ENCODE assay signal across 29 mouse cellular contexts in genomic region chr7:131656017-131656416, GRCm38 (mm10).
DNase-seq lines count a peak whose midpoint lies in the region; ATAC-seq lines count a peak whose summit lies in the region.
"Had no signal": no experiment of that assay in that cellular context is flagged by ENCODE, and none has a peak within 500 bp of the region (broad histone marks: within the 10 kb centered on the region; RNA-seq: fewer than 3 reads in every experiment).

No protein-coding gene starts in this region.

- H3K9me3 ChIP-seq in neural tube, embryonic 12.5 days, result no peaks in the 10 kb centered on the region
- no peaks in the 10 kb centered on the region for H3K9me3 ChIP-seq in neural tube, embryonic 15.5 days (replicated peaks)
- H3K9me3 ChIP-seq: heart, embryonic 12.5 days; heart, embryonic 15.5 days; hindbrain, embryonic 10.5 days; hindbrain, embryonic 13.5 days; intestine, embryonic 15.5 days had no signal

- 0 out of 2 replicates have a peak overlapping the region, but pooled peaks have one; percentile 9 for H3K4me2 ChIP-seq in neural tube, embryonic 12.5 days (replicated peaks)
- no peak overlapping the region for H3K4me2 ChIP-seq in neural tube, embryonic 15.5 days
- H3K4me2 ChIP-seq: heart, embryonic 12.5 days; heart, embryonic 15.5 days; hindbrain, embryonic 13.5 days; intestine, embryonic 15.5 days had no signal

- H3K27ac ChIP-seq in neural tube, embryonic 12.5 days, result no peak overlapping the region
- no peak overlapping the region for H3K27ac ChIP-seq in neural tube, embryonic 15.5 days (replicated peaks)
- H3K27ac ChIP-seq: heart, embryonic 15.5 days; hindbrain, embryonic 10.5 days; hindbrain, embryonic 13.5 days; intestine, embryonic 15.5 days had no signal

- H3K27me3 ChIP-seq in neural tube, embryonic 12.5 days (replicated peaks), result no peaks in the 10 kb centered on the region; the same call in 1 of the 2 replicates
- no peaks in the 10 kb centered on the region for H3K27me3 ChIP-seq in neural tube, embryonic 15.5 days (replicated peaks)
- H3K27me3 ChIP-seq: heart, embryonic 15.5 days; intestine, embryonic 15.5 days had no signal

- DNase-seq in MN1 (ENCODE audit: low spot score) (peak; percentile 39), ZHBTc4 (ENCODE audit: low read depth, low spot score) (peak; percentile 85)
- peak; percentile 18 for DNase-seq in fibroblast of lung, adult 2 months (ENCODE audit: low read depth)
- no peak for DNase-seq in Muller cell, postnatal 12 days (ENCODE audit: inconsistent ontology term)
- no peak for DNase-seq in urinary bladder, postnatal 36 days (ENCODE audit: low spot score in 2 of 2)
- no peak for DNase-seq in right cerebral cortex, postnatal 14 days
- DNase-seq: adrenal gland, postnatal 10 days; adrenal gland, postnatal 36 days; B cell, adult 2 months; cerebellum, adult 11-12 months; cerebellum, adult 8-10 months; cerebellum, postnatal 10 days; forebrain, postnatal 0 days; gastrocnemius, postnatal 25 days; heart, adult 18-20 months; heart, postnatal 10 days; heart, postnatal 36 days; kidney, adult 11 months had no signal

- no peaks in the 10 kb centered on the region for H3K36me3 ChIP-seq in neural tube, embryonic 12.5 days
- H3K36me3 ChIP-seq in neural tube, embryonic 15.5 days, result no peaks in the 10 kb centered on the region
- H3K36me3 ChIP-seq: G1E; heart, embryonic 12.5 days; heart, embryonic 15.5 days; hindbrain, embryonic 10.5 days; hindbrain, embryonic 13.5 days; intestine, embryonic 15.5 days had no signal

- ATAC-seq in neural tube, embryonic 12.5 days (ENCODE audit: low FRiP score, low read depth), result no peak
- ATAC-seq in neural tube, embryonic 15.5 days (ENCODE audit: low FRiP score), result no peak
- ATAC-seq: activated CD4-positive, CD25-positive, alpha-beta regulatory T cell, adult 4 months; forebrain, embryonic 14.5 days; forebrain, postnatal 0 days; hindbrain, embryonic 16.5 days; intestine, embryonic 15.5 days had no signal

- 0 out of 2 replicates have a peak, but pooled peaks cover 11% of the 10 kb centered on the region for H3K4me1 ChIP-seq in neural tube, embryonic 12.5 days
- H3K4me1 ChIP-seq in neural tube, embryonic 15.5 days, result peaks cover 18% of the 10 kb centered on the region
- H3K4me1 ChIP-seq: heart, embryonic 12.5 days; heart, embryonic 15.5 days; hindbrain, embryonic 10.5 days; intestine, embryonic 15.5 days had no signal

- 27% methylated on average over 7 of the region's 7 CpGs for WGBS in neural tube, embryonic 12.5 days
- 14% methylated on average over 7 of the region's 7 CpGs for WGBS in neural tube, embryonic 15.5 days

- no peak overlapping the region for H3K4me3 ChIP-seq in neural tube, embryonic 12.5 days
- H3K4me3 ChIP-seq in neural tube, embryonic 15.5 days (replicated peaks), result no peak overlapping the region
- H3K4me3 ChIP-seq: heart, embryonic 12.5 days; heart, embryonic 15.5 days; hindbrain, embryonic 10.5 days; hindbrain, embryonic 13.5 days; intestine, embryonic 15.5 days had no signal

- no peak overlapping the region for H3K9ac ChIP-seq in neural tube, embryonic 12.5 days
- no peak overlapping the region for H3K9ac ChIP-seq in neural tube, embryonic 15.5 days (replicated peaks)
- H3K9ac ChIP-seq: forebrain, postnatal 0 days; heart, embryonic 12.5 days; heart, embryonic 15.5 days; hindbrain, embryonic 13.5 days; intestine, embryonic 15.5 days had no signal

Comparison
In these comparisons a context has a peak if more than half of its experiments do, and no peak if none do; other contexts are left out.
1. DNase-seq: peak in MN1 (single experiment), ZHBTc4 (single experiment) and fibroblast of lung, adult 2 months (single experiment); none in Muller cell, postnatal 12 days (single experiment), urinary bladder, postnatal 36 days (0 of 2) and right cerebral cortex, postnatal 14 days (single experiment).